Mouse (Mus musculus) gastrocnemius, postnatal 36 days (tissue): ENCODE measurements around the gene Hectd3. TPM values are rescaled to one million over a fixed set of nuclear protein-coding genes. Genes with fewer than 3 reads are reported as not detected.

ENCODE experiments used
- DNase-seq, 2 experiments: peaks; one replicate each; pipeline ENCODE4 v3.0.0; 2022
- intact Hi-C: fragments of 180-260 bp; cut with DNase I; formaldehyde crosslinking; loops from one replicate; pipeline ENCODE4 v1.15.1; 2025
- long read RNA-seq, 2 experiments: library from polyadenylated mRNA; stranded (forward); transcript quantifications; one replicate each; pipeline ENCODE4 v2.0.0; 2021
- total RNA-seq, 2 experiments: library from RNA; stranded (reverse); gene quantifications; 2 replicates each; pipeline ENCODE4 v1.2.3; 2021

The Hectd3 gene
- total RNA-seq = 10 to 100 TPM; 13.0 TPM
- long read RNA-seq, experiment 1, full-length matches to known transcripts = 2 of 7 reads
- long read RNA-seq, experiment 1, partial matches to known transcripts = 3 of 7 reads
- long read RNA-seq, experiment 1, other reads (novel, unspliced or antisense) = 2 of 7 reads
- long read RNA-seq, experiment 2, full-length matches to known transcripts = 6 of 13 reads
- long read RNA-seq, experiment 2, partial matches to known transcripts = 3 of 13 reads
- long read RNA-seq, experiment 2, other reads (novel, unspliced or antisense) = 4 of 13 reads

DNA sequence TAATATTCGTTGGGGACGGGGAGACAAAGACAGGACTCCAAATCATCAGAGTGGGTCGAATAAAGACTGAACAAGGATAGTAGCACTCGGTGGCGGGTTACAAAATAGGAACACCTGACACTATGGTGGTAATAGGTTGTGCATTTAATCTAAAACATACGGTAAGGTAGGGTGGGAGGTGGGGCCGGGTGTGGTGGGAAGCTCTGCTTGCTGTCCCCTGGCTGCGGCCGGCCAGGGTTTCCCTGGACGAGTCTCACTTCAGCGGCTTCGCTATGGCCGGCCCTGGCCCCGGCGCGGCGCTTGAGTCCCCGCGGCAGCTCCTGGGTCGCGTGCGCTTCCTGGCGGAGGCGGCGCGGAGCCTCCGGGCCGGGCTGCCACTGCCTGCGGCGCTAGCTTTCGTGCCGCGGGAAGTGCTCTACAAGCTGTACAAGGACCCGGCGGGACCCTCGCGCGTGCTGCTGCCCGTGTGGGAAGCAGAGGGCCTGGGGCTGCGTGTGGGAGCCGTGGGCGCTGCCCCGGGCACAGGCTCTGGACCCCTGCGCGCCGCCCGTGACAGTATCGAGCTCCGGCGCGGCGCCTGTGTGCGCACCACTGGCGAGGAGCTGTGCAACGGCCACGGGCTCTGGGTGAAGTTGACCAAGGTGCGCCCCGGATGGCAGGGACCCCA lies at the start of gene Hectd3:
Hectd3 (plus strand) TSS at position 187 of the 667 bp plus-strand sequence.
- DNase-seq = peak; percentile 33 to 50
- intact Hi-C loops = no loop called here

DNA sequence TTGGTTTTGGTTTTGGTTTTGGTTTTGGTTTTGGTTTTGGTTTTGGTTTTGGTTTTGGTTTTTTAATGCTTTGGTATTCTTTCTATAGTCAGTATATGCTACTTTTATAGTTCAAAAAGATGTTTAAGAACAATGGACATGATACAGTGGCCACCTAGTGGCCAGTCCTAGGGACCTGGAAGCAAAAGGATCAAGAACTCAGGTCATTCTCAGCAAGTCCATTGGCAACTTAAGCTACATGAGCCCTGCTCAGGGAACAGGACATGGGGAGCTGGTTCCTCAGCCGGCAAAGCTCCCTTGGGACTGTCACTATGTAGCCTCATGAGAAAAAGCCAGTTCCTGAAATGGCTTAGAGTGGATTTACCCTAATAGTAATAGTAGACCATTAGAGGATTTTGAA lies 43.5 kb upstream of the Hectd3 start:
- DNase-seq = no peak
- intact Hi-C loops = no loop called here

DNA sequence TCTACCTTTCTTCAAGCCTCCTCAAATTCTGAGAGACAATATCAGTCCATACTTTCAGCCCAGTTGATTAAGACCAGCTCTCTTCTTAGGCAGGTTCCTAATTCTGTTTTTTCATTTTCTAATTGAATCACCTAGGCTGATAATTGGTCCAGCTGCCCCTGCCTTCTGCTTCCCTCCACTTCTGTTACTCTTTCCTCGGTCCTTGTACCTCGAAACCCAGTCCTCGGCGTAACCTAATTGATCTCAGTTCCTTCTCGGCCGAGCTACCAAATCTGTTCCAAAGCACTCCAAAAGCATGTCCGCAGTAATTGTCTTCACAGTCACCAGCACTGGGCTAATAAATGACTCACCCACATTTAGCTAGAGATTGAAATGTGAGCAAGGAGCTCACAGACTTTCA lies 40.2 kb upstream of the Hectd3 start:
- DNase-seq = no peak
- intact Hi-C loops = no loop called here

DNA sequence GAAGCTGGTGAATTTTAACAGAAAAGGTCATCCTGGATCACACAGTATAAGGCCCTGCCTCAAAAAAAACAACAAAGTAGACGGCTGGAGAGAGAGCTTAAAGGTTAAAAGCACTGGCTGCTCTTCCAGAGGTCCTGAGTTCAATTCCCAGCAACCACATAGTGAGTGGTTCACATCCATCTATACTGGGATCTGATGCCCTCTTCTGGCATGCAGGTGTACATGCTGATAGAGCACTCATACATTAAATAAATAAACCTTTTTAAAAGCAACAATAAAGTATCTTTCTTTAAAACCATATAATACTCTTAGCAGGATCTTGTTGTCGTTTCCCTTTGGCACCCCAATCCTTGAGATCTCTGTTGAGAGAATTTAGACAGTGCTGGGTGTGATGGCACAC lies 18.6 kb upstream of the Hectd3 start:
- DNase-seq = no peak
- intact Hi-C loops = no loop called here

DNA sequence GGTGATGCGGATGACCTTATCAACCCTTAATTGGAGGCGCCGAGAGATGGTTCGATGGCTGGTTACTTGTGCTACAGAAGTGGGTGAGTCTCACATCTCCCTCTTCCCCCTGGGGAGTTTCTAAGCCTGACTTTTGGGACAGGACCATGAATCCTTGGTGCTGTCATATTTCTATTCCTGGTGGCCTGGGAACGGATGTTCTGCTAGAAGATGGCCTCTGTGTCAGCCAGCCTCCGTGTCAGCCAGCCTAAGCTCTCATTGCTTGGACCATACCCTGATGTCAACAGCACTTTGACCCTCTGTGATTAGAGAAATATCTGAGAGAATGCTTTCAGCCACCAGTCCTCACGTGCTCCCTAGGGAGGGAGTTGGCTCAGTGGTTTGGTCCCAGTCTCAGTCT lies 9.4 kb upstream of the Hectd3 start:
- no peak for DNase-seq
- intact Hi-C loops = no loop called here

DNA sequence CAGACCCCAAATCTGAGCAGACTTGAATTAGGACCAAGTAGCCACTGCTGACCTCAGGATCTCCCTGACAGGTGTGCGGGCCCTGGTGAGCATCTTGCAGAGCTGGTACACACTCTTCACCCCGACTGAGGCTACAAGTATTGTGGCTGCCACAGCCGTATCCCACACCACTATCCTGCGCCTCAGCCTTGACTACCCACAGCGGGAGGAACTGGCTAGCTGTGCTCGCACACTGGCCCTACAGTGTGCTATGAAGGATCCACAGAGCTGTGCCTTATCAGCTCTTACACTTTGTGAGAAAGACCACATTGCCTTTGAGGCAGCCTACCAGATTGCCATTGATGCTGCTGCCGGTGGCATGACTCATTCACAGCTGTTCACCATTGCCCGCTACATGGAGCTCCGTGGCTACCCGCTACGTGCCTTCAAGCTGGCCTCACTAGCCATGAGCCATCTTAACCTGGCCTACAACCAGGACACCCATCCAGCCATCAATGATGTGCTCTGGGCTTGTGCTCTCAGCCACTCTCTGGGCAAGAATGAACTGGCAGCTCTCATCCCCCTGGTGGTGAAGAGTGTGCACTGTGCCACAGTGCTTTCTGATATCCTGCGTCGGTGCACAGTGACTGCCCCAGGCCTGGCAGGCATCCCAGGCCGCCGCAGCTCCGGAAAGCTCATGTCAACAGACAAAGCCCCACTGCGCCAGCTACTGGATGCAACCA lies 8.6 kb upstream of the Hectd3 start:
- peak in 1 of 2 experiments; percentile 38 for DNase-seq
- intact Hi-C loops = no loop called here

DNA sequence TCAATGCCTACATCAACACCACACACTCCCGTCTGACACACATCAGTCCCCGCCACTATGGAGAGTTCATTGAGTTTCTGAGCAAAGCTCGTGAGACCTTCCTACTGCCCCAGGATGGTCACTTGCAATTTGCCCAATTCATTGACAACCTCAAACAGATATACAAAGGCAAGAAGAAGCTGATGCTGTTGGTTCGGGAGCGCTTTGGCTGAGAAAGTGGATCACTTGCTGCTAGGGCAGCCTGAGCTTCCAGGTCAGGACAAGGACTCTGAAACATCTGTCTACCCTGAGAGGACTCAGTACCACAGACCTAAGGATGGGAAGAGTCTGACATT lies 8.0 kb upstream of the Hectd3 start:
- intact Hi-C loops = no loop called here
- DNase-seq = no peak

DNA sequence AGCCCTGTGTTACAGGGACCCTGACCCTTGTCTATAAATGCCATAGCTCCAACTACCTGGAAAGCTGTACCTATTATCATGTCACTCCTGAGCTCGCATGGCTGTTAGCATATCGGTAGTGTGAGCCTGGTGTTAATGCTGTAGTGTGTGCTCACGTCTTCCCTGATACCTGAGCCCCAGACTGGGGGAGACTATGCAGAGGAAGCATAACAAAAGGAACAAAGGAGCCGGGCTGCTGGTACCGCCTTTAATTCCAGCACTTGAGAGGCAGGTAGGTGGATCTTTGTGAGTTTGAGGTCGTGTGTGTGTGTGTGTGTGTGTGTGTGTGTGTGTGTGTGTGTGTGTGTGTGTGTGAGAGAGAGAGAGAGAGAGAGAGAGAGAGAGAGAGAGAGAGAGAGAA lies 5.4 kb upstream of the Hectd3 start:
- DNase-seq = no peak
- intact Hi-C loops = no loop called here

DNA sequence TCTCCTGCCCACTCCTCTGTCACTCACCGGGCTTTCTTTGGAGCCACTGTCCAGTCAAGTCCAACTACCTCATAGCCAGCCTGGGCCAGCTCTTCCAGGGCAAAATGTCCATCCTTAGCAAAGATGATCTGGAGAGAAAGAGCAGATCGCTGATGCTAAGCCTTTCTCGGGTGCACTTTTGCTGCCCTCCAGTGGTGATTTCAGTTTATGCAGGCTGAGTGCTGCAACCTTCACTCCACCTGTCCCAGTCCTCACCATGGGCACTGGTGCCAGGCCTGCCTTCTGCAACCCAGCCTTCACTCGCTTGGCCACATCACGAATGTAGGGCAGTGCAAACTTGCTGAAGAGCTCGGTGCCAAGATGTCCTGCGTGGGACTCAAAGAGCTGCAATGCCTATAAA lies 3.8 kb upstream of the Hectd3 start:
- DNase-seq = peak; percentile 71 to 72
- intact Hi-C loops = no loop called here

DNA sequence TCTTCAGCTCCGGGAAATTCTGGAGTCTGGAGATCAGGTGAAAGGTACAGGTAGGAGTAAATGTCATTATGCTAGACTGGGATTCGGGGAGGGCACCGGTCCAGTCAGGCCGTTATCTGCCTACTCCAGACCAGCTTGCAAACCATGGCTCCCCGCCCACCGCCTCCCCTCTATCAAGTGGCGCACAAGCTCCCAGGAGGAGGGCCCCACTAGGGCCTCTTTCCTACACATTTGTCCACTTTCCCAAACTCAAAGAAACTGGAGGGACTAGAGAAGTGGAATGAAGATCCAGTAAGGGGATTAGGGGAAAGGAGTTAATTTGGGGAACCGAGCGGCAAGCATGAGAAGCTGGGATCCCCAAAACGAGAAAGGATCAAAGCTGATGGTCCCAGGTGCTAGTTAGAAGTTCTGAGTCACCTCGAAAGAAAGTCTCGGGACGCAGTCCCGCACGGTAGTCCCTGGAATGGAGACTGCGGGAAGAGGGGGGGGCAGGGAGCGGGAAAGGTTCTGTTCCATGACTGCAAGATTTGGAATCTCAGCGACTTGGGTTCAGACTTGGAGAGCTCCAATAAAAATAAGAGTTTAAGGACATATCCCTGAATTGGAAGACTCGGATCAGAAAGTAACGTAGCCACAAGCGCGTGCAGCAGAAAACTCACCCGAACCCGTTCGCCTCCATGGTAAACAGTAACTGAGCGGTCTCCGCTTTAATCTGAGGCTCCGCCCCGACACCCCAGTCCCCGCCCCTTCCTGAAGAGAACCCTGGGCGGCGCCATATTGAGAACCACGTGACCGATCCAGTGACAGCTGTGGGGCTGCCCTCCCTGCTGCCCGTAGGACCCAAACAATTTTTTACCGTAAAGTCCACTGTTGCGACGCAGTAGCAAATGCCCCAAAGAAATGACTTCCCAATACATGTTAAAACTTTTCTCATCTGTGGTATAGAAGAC lies 1.2 kb upstream of the Hectd3 start, which contains the start of gene Urod:
Urod (minus strand) TSS at position 742 of the 950 bp plus-strand sequence.
- intact Hi-C loops = loop anchor here (2.0 kb wide), 2 partner anchors 167 to 275 kb away; no protein-coding TSS in a partner anchor
- DNase-seq = peak; percentile 89 to 92

DNA sequence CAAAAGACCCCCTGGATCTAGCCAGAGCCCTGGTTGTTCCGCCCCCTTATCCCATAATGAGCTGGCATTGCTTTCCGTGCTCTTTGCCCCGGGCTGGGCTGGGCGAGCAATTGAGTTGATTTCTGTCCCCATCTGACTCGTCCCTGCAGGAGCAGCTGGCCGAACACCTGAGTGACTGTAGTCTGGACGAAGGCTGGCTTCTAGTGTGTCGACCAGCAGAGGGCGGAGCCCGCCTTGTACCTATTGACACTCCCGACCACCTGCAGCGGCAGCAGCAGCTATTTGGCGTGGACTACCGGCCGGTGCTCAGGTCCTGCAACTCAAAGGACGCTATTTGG lies 650 bp downstream of the Hectd3 start:
- intact Hi-C loops = no loop called here
- DNase-seq = no peak

DNA sequence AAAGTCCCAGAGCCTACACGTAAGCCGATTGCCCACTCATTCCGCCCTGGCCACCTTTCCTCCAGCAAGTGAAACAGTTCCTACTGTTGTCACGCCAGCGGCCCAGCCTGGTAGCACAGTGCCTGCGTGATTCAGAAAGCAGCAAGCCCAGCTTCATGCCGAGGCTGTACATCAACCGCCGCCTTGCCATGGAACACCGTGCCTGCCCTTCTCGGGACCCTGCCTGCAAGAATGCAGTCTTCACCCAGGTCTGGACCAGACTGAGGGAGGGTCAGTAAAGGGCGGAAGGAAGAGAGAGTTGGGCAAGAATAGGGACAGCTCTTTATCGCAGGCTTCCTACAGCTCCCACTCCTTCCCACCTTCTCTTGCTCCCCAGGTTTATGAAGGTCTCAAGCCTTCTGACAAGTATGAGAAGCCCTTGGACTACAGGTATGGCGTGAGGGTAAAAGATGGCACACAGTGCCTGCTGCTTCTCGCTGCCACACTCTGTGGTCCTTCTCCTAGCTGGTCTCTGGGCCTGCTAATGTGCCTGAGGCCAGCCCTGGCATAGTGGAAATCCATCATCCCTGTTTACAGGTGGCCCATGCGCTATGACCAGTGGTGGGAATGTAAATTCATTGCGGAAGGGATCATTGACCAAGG lies 4.5 kb downstream of the Hectd3 start:
- intact Hi-C loops = loop anchor here (5.0 kb wide), 1 partner anchor 123 kb away; no protein-coding TSS in a partner anchor

DNA sequence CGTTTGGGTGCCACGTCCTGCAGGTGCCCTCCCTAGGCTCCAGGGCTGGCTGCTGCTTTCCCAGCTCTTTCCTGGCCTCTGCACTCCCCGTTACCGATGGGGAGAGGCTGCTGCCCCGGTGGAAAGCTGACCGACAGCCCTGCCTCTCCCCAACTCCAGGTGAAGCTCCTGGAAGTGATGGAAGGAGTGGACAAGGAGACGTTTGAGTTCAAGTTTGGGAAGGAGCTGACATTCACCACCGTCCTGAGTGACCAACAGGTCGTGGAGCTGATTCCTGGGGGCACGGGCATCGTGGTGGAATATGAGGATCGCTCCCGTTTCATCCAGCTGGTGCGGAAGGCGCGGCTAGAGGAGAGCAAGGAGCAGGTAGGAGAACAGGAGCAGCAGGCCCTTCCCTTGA lies 6.8 kb downstream of the Hectd3 start:
- no peak for DNase-seq
- intact Hi-C loops = loop anchor here (2.0 to 5.0 kb wide), 2 partner anchors 120 to 137 kb away; no protein-coding TSS in a partner anchor

More for the DNA sequence above, 4.5 kb downstream of the Hectd3 start:
- no peak for DNase-seq

DNA sequence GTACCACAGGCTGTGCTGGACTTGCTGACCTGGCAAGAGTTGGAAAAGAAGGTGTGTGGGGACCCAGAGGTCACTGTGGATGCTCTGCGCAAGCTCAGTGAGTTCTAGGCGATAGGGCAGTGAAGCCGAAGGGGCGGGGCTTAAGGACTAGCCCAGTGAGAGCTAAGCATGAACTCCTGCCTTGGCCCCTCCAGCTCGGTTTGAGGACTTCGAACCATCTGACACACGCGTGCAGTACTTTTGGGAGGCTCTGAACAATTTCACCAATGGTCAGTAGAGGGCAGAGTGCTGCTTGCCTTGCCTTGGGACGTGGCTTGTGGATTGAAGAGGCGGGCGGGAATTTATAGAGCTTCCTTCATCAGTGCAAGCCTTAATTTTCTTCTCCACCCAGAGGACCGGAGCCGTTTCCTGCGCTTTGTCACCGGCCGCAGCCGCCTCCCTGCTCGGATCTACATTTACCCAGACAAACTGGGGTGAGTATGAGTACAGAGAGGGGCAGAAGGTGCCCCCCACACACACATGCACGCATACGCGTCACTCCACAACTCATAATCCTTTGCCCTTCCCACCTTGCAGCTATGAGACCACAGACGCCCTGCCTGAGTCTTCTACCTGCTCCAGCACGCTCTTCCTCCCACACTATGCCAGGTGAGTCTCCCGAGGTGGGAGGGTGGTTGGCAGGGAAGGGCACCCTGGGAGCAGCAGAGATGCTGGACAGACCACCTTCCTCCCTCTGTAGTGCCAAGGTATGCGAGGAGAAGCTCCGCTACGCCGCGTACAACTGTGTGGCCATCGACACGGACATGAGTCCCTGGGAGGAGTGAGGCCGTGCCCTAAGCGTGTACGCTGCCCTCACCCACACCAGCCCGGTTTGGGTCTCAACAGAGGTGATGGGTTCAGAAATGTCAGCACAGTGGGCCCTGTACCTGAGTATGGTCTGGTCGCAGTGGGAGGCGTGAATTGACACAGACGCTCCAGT lies 7.7 kb downstream of the Hectd3 start:
- DNase-seq = no peak
- intact Hi-C loops = loop anchor here (2.0 to 5.0 kb wide), 2 partner anchors 119 to 136 kb away; no protein-coding TSS in a partner anchor

DNA sequence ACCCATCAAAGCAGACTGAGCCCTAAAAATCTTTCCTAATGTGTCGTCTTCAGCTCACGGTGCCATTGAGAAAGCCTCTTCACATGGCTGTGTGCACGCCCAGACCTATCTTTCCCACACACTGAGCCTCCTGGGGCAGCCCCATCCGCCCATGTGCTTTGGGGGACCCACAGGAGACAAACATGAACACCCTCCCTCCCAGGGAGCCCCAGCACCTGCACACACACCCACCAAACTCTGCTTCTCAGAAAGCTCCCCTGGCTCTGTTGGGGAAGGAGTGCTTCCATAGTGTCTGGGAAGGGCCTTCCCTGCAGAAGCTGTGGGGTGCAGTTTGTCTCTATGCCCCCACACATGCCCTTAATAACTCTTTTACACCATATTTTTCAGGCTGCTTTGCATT lies 9.5 kb downstream of the Hectd3 start:
- no peak for DNase-seq
- intact Hi-C loops = loop anchor here (5.0 kb wide), 1 partner anchor 118 kb away; no protein-coding TSS in a partner anchor

DNA sequence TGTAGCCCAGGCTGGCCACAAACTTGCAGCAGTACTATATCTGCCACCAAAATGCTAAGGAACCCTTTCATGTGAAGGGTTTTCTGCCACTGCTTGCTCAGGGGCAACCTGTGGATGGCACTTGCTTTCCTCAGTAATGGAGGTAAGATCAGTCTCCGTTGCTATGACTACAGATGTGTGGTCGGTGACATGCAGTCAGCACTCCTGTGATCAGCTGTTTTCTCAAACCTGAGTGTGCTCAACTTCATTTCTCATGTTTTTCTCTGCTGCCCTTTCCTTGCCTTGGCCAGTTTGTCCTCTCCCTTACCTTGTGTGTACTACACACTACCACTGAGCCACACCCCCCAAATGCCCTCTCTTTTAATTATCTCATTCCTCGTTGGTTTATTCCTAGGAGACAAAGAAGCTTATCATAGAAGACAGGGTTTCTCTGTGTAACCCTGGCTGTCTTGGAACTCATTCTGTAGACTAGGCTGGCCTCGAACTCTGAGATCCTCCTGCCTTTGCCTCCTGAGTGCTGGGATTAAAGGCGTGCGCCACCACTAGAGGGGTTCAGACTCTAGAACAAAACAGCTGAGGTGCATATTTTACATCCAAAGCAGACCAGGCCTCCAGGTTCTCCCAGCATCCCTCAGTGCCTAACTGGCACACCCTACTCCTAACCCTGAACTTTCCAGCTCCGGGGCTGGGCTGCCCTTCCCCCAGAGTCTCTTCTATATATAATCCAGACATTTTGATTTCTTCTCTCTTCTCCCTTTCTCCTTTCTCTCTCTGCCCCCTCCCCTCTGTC lies 10.7 kb downstream of the Hectd3 start:
- intact Hi-C loops = no loop called here
- DNase-seq = no peak

DNA sequence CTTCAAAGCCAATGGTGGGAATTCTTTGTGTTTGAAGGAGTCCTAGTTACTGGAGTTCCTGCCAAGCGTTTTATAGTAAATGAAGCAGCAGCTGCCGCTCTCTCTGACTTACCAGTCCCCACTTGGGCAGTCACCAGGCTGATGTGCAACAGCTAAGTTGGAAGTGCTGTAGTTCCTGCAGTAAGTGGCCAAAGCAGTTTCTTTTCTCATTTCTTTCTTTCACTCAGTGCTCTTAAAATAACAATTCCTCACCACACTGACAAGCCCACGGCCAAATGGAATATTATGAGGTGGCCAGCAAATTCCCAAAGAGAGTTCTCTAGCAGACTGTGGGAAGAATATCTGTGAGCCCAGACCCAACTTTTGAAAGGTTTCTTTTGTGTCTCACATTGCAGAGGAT lies 11.9 kb downstream of the Hectd3 start:
- no peak for DNase-seq
- intact Hi-C loops = no loop called here

DNA sequence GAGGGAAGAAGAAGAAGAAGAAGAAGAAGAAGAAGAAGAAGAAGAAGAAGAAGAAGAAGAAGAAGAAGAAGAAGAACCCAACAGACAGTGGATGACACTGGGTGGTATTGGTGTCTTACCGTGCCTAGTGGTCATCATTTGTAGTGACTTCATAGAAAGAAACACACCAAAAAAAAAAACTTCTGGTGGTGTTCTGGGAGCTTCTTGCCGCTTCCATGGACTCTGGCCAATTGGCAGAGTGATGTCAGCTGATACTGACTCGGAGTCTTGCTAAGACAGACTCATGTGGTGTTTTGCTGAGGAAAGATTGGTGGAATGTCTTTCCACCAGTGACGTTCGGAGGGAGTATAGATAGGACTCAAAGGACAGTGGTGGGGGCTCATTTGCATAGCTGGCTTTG lies 15.1 kb downstream of the Hectd3 start:
- intact Hi-C loops = no loop called here
- DNase-seq = no peak
